Mouse (Mus musculus): Measurements from ENCODE around the gene Gm29276. TPM values are rescaled to one million over a fixed set of nuclear protein-coding genes. Genes with fewer than 3 reads are reported as not detected.

The Gm29276 gene
- not detected for polyA plus RNA-seq (2014; fragmentation: Illumina TruSeq; extraction: RNeasy Lipid Tissue Mini Kit (QIAGEN cat#74804); ENCODE audit: low replicate concordance)

GRCm38 (mm10) chrY:42582150-42582549 is at the start of gene Gm29276:
TSS of gene Gm29276 (minus strand) at chrY:42582250.

All from small intestine, adult 10 weeks (tissue).